Mouse (Mus musculus) embryo, embryonic 11 days (tissue): ENCODE data around the gene Scn8a.
"Not testable (repeated sequence)": the region's sequence is repeated elsewhere in the genome, so short reads cannot be mapped to it uniquely, and the experiment has no call there.

Experiments
- DNase-seq: peaks from one replicate; pipeline ENCODE4 v3.0.0-alpha.2; 2015

Scn8a gene

GRCm38 (mm10) chr15:100869558-100869957 lies at the start of gene Scn8a:
TSS of gene Scn8a (plus strand) at chr15:100869858.
- no peak for DNase-seq

GRCm38 (mm10) chr15:100821824-100822223 lies 47.8 kb upstream of the Scn8a start:
- DNase-seq = no peak

GRCm38 (mm10) chr15:100822370-100822769 lies 47.3 kb upstream of the Scn8a start:
- DNase-seq = not testable (repeated sequence)

- no peak for DNase-seq
Observed at GRCm38 (mm10) chr15:100825249-100825856, 44.3 kb upstream of the Scn8a start.

GRCm38 (mm10) chr15:100826076-100826475 lies 43.6 kb upstream of the Scn8a start:
- DNase-seq = no peak

- DNase-seq = no peak
Observed at GRCm38 (mm10) chr15:100829775-100830174, 39.9 kb upstream of the Scn8a start.

GRCm38 (mm10) chr15:100830682-100831081 lies 39.0 kb upstream of the Scn8a start:
- DNase-seq = peak; percentile 32

- no peak for DNase-seq
Observed at GRCm38 (mm10) chr15:100832144-100832543, 37.5 kb upstream of the Scn8a start.

GRCm38 (mm10) chr15:100832784-100833183 lies 36.9 kb upstream of the Scn8a start:
- no peak for DNase-seq

GRCm38 (mm10) chr15:100836729-100837128 lies 32.9 kb upstream of the Scn8a start:
- no peak for DNase-seq

GRCm38 (mm10) chr15:100838607-100839207 lies 31.0 kb upstream of the Scn8a start:
- DNase-seq = peak; percentile 73

GRCm38 (mm10) chr15:100844336-100844735 lies 25.3 kb upstream of the Scn8a start:
- no peak for DNase-seq

- peak; percentile 60 for DNase-seq
Observed at GRCm38 (mm10) chr15:100845049-100845879, 24.4 kb upstream of the Scn8a start.

GRCm38 (mm10) chr15:100847193-100847592 lies 22.5 kb upstream of the Scn8a start:
- no peak for DNase-seq

GRCm38 (mm10) chr15:100857586-100857985 lies 12.1 kb upstream of the Scn8a start:
- no peak for DNase-seq

- no peak for DNase-seq
Observed at GRCm38 (mm10) chr15:100860856-100861255, 8.8 kb upstream of the Scn8a start.

- no peak for DNase-seq
Observed at GRCm38 (mm10) chr15:100865556-100865955, 4.1 kb upstream of the Scn8a start.

GRCm38 (mm10) chr15:100870001-100870774 lies 530 bp downstream of the Scn8a start:
- peak; percentile 90 for DNase-seq

GRCm38 (mm10) chr15:100870775-100871106 lies 1.1 kb downstream of the Scn8a start:
- DNase-seq = peak; percentile 89

- DNase-seq = peak; percentile 33
Observed at GRCm38 (mm10) chr15:100871107-100872011, 1.7 kb downstream of the Scn8a start.

GRCm38 (mm10) chr15:100873155-100873554 lies 3.5 kb downstream of the Scn8a start:
- DNase-seq = peak; percentile 93

GRCm38 (mm10) chr15:100879073-100879472 lies 9.4 kb downstream of the Scn8a start:
- no peak for DNase-seq
